Mouse (Mus musculus): ENCODE results near the gene Usp31. TPM values are rescaled to one million over a fixed set of nuclear protein-coding genes. Genes with fewer than 3 reads are reported as not detected.

Gene Usp31
- 0.73 and 0.84 TPM in 2 replicates for polyA plus RNA-seq (2015; fragmentation: Nextera tagmentation; extraction: Ambion mirVana)

- H3K36me3 ChIP-seq (replicated peaks): no peaks in the 10 kb centered on the region
- H3K4me1 ChIP-seq (replicated peaks): peaks cover 30% of the 10 kb centered on the region
- peak; percentile 97 for ATAC-seq (ENCODE audit: insufficient read depth)
- H3K27ac ChIP-seq (replicated peaks): peak within 1 kb of the TSS; percentile 70
- H3K27me3 ChIP-seq: peaks cover 27% of the 10 kb centered on the region
- H3K9me3 ChIP-seq (replicated peaks): no peaks in the 10 kb centered on the region
- H3K4me2 ChIP-seq: peak within 1 kb of the TSS; percentile 100
- peak within 1 kb of the TSS; percentile 77 for H3K9ac ChIP-seq
- H3K4me3 ChIP-seq (replicated peaks): peak within 1 kb of the TSS; percentile 82
- WGBS (ENCODE audit: insufficient replicate concordance): under 1% methylated on average over 81 of the region's 82 CpGs
Observed at GRCm38 (mm10) chr7:121707073-121707667, at the start of gene Usp31. Gene Usp31, minus strand, starts transcription at chr7:121707253.

- 18% methylated on average over 8 of the region's 8 CpGs for WGBS (ENCODE audit: insufficient replicate concordance)
- Histone ChIP-seq H3K27me3 (no peaks in the 10 kb centered on the region), H3K9ac (no peak overlapping the region), H3K4me2 (no peak overlapping the region), H3K9me3 (replicated peaks) (no peaks in the 10 kb centered on the region), H3K4me1 (replicated peaks) (no peaks in the 10 kb centered on the region), H3K4me3 (replicated peaks) (no peak overlapping the region), H3K36me3 (replicated peaks) (no peaks in the 10 kb centered on the region), H3K27ac (replicated peaks) (no peak overlapping the region)
- ATAC-seq (ENCODE audit: insufficient read depth): no peak
Observed at GRCm38 (mm10) chr7:121754748-121755147, 47.7 kb upstream of the Usp31 start.

GRCm38 (mm10) chr7:121750244-121750643 is 43.2 kb upstream of the Usp31 start:
- no peaks in the 10 kb centered on the region for H3K36me3 ChIP-seq (replicated peaks)
- ATAC-seq (ENCODE audit: insufficient read depth): no peak
- no peak overlapping the region for H3K4me2 ChIP-seq
- 57% methylated on average over 5 of the region's 5 CpGs for WGBS (ENCODE audit: insufficient replicate concordance)
- H3K4me1 ChIP-seq (replicated peaks): no peaks in the 10 kb centered on the region
- no peak overlapping the region for H3K27ac ChIP-seq (replicated peaks)
- no peaks in the 10 kb centered on the region for H3K9me3 ChIP-seq (replicated peaks)
- H3K4me3 ChIP-seq (replicated peaks): no peak overlapping the region
- H3K27me3 ChIP-seq: no peaks in the 10 kb centered on the region
- no peak overlapping the region for H3K9ac ChIP-seq

GRCm38 (mm10) chr7:121737511-121738415 is 30.7 kb upstream of the Usp31 start:
- Histone ChIP-seq H3K4me1 (replicated peaks) (peaks cover 5% of the 10 kb centered on the region; the same call in 1 of the 2 replicates), H3K9me3 (replicated peaks) (no peaks in the 10 kb centered on the region), H3K27me3 (peaks cover 49% of the 10 kb centered on the region), H3K36me3 (replicated peaks) (no peaks in the 10 kb centered on the region), H3K9ac (no peak overlapping the region), H3K27ac (replicated peaks) (no peak overlapping the region), H3K4me2 (no peak overlapping the region), H3K4me3 (replicated peaks) (no peak overlapping the region)
- 50% methylated on average over 29 of the region's 29 CpGs for WGBS (ENCODE audit: insufficient replicate concordance)
- no peak for ATAC-seq (ENCODE audit: insufficient read depth)

GRCm38 (mm10) chr7:121734171-121734831 is 27.2 kb upstream of the Usp31 start, which contains the start of gene Scnn1g:
Gene Scnn1g, plus strand, starts transcription at chr7:121734479.
- no peak within 1 kb of the TSS for H3K9ac ChIP-seq
- peak within 1 kb of the TSS; percentile 37 for H3K4me2 ChIP-seq
- peaks cover 5% of the 10 kb centered on the region; the same call in 1 of the 2 replicates for H3K4me1 ChIP-seq (replicated peaks)
- H3K4me3 ChIP-seq (replicated peaks): no peak within 1 kb of the TSS
- no peak within 1 kb of the TSS for H3K27ac ChIP-seq (replicated peaks)
- no peaks in the 10 kb centered on the region for H3K36me3 ChIP-seq (replicated peaks)
- 1% methylated on average over 38 of the region's 38 CpGs for WGBS (ENCODE audit: insufficient replicate concordance)
- peak; percentile 37; the same call in 1 of the 2 replicates for ATAC-seq (ENCODE audit: insufficient read depth)
- H3K27me3 ChIP-seq: peaks cover 49% of the 10 kb centered on the region
- H3K9me3 ChIP-seq (replicated peaks): no peaks in the 10 kb centered on the region

- Histone ChIP-seq H3K27me3 (peaks cover 24% of the 10 kb centered on the region), H3K4me2 (no peak overlapping the region), H3K9me3 (replicated peaks) (no peaks in the 10 kb centered on the region), H3K4me3 (replicated peaks) (no peak overlapping the region), H3K9ac (no peak overlapping the region), H3K4me1 (replicated peaks) (peaks cover 5% of the 10 kb centered on the region; the same call in 1 of the 2 replicates), H3K27ac (replicated peaks) (no peak overlapping the region), H3K36me3 (replicated peaks) (no peaks in the 10 kb centered on the region)
- 10% methylated on average over 5 of the region's 5 CpGs for WGBS (ENCODE audit: insufficient replicate concordance)
- no peak for ATAC-seq (ENCODE audit: insufficient read depth)
Observed at GRCm38 (mm10) chr7:121730225-121730624, 23.2 kb upstream of the Usp31 start.

- H3K4me3 ChIP-seq (replicated peaks): no peak overlapping the region
- no peak overlapping the region for H3K27ac ChIP-seq (replicated peaks)
- no peaks in the 10 kb centered on the region for H3K4me1 ChIP-seq (replicated peaks)
- WGBS (ENCODE audit: insufficient replicate concordance): 55% methylated on average over 7 of the region's 7 CpGs
- ATAC-seq (ENCODE audit: insufficient read depth): no peak
- H3K4me2 ChIP-seq: no peak overlapping the region
- peaks cover 2% of the 10 kb centered on the region for H3K27me3 ChIP-seq
- H3K9ac ChIP-seq: no peak overlapping the region
- H3K9me3 ChIP-seq (replicated peaks): no peaks in the 10 kb centered on the region
- no peaks in the 10 kb centered on the region for H3K36me3 ChIP-seq (replicated peaks)
Observed at GRCm38 (mm10) chr7:121717031-121717430, 10.0 kb upstream of the Usp31 start.

GRCm38 (mm10) chr7:121711171-121711570 is 4.1 kb upstream of the Usp31 start:
- Histone ChIP-seq H3K36me3 (replicated peaks) (no peaks in the 10 kb centered on the region), H3K4me3 (replicated peaks) (no peak overlapping the region), H3K9ac (no peak overlapping the region), H3K4me1 (replicated peaks) (peaks cover 9% of the 10 kb centered on the region), H3K9me3 (replicated peaks) (no peaks in the 10 kb centered on the region), H3K27me3 (peaks cover 28% of the 10 kb centered on the region), H3K4me2 (no peak overlapping the region), H3K27ac (replicated peaks) (no peak overlapping the region)
- 54% methylated on average over 2 of the region's 2 CpGs for WGBS (ENCODE audit: insufficient replicate concordance)
- ATAC-seq (ENCODE audit: insufficient read depth): no peak

- under 1% methylated on average over 71 of the region's 77 CpGs for WGBS (ENCODE audit: insufficient replicate concordance)
- H3K4me1 ChIP-seq (replicated peaks): peaks cover 34% of the 10 kb centered on the region
Observed at GRCm38 (mm10) chr7:121706411-121707072, 511 bp downstream of the Usp31 start.

GRCm38 (mm10) chr7:121705051-121705450 is 2.0 kb downstream of the Usp31 start:
- ATAC-seq (ENCODE audit: insufficient read depth): no peak
- H3K9me3 ChIP-seq (replicated peaks): no peaks in the 10 kb centered on the region
- no peaks in the 10 kb centered on the region for H3K36me3 ChIP-seq (replicated peaks)
- H3K27ac ChIP-seq (replicated peaks): no peak overlapping the region
- peaks cover 34% of the 10 kb centered on the region for H3K4me1 ChIP-seq (replicated peaks)
- peaks cover 15% of the 10 kb centered on the region for H3K27me3 ChIP-seq
- H3K4me3 ChIP-seq (replicated peaks): no peak overlapping the region; the same call in 1 of the 2 replicates
- H3K4me2 ChIP-seq: peak overlapping the region; percentile 100; the same call in 1 of the 2 replicates
- no peak overlapping the region for H3K9ac ChIP-seq
- WGBS (ENCODE audit: insufficient replicate concordance): 79% methylated on average over 2 of the region's 2 CpGs

More at GRCm38 (mm10) chr7:121706411-121707072, 511 bp downstream of the Usp31 start:
- Histone ChIP-seq H3K27ac (replicated peaks) (peak overlapping the region; percentile 70), H3K4me3 (replicated peaks) (peak overlapping the region; percentile 82), H3K9ac (peak overlapping the region; percentile 77), H3K4me2 (peak overlapping the region; percentile 100), H3K9me3 (replicated peaks) (no peaks in the 10 kb centered on the region), H3K36me3 (replicated peaks) (no peaks in the 10 kb centered on the region), H3K27me3 (peaks cover 20% of the 10 kb centered on the region)
- ATAC-seq (ENCODE audit: insufficient read depth): peak; percentile 69

Data from liver, embryonic 15.5 days (tissue).